Mouse (Mus musculus): ENCODE results near the gene Gm867. TPM values are rescaled to one million over a fixed set of nuclear protein-coding genes. Genes with fewer than 3 reads are reported as not detected.

The Gm867 gene
- 1.0 and 1.4 TPM in 2 replicates for polyA plus RNA-seq (2012; rRNA removed)

DNA sequence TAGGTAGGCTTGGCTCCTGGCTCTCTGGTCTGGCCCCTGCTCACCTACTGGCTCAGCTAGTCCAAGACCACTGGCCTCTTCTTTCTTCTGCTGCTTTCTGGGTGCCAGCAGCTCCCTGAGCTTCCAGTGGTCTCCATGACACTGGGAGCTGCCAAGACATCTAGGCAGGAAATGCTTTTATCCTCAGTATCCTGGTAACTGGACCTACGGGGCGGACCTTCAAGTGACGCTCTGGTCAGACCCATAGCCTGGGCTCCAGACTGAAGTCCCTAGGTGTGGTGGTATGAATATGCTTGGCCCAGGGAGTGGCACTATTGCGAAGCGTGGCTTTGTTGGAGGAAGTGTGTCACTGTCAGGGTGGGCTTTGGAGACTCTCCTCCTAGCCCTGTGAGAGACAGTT lies at the start of gene Gm867:
Gene Gm867, minus strand, starts transcription at position 153 of the 400 bp plus-strand sequence.
- DNase-seq (ENCODE audit: low read depth), result no peak

DNA sequence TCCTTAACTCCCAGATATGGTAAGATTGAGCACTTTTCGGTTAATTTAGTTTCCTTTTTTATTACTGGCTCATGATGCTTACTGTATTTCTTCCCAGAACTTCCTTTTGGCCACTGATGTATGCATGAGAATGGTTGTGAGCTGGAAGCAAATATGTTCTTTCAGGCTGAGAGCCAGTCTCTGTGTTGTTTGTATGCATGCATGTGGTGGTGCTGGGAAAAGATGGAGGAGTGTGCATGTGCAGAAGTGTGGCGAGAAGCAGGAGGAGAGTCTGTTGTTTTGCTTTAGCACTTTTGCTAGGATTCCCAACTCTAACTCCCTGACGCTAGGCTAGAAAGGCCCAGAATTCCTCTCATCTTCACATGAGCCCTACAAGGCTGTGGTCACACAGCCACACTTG lies 39.0 kb upstream of the Gm867 start:
- no peak for DNase-seq (ENCODE audit: low read depth)

DNA sequence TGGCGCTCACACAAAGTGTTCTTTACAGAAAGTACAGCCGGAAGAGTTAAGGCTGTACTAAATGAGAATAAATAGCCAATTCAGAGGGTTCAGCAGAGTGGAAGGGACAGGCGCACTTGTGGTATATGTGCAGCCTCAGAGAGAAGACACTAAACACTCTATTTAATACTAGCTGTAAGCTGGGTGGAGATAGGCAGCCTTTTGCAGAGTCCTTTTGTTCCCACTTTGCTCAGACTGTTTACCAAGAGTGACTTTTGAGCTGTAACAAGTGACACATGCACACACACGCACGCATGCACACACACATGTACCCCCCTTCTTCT lies 38.3 kb upstream of the Gm867 start:
- DNase-seq (ENCODE audit: low read depth), result no peak

DNA sequence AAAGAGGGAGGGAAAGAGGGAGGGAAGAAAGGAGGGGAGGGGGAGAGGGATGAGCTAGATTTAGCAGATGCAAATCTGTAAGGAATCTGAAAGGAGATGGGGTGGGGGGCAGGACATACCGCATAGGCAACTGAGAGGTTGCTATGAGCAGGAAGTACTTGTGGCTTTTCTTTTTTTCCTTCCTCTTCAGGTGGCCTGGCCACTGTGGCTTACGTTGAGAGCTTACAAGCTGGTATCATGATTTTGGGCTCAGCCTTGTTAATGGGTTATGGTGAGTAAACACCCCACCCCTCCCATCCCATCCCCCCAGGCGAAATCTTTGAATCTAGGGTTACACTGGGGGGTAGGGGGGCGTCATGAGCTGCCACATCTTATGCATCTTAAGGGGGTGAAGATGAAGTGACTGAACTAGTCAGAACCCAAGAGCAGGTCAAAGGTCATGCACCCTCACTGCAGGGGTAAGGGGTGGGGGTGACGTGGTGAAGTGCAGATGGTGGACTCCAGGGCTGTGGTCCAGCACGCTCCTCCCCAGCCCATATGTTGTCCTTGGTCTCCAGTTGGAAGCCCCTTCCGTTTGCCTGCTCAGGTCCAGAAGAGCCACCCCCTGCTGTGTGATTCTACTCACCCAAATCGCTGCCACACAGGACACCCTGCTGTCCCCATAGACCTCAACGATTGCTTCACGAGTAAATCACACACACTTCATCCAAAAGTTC lies 37.8 kb upstream of the Gm867 start:
- no peak for DNase-seq (ENCODE audit: low read depth)

DNA sequence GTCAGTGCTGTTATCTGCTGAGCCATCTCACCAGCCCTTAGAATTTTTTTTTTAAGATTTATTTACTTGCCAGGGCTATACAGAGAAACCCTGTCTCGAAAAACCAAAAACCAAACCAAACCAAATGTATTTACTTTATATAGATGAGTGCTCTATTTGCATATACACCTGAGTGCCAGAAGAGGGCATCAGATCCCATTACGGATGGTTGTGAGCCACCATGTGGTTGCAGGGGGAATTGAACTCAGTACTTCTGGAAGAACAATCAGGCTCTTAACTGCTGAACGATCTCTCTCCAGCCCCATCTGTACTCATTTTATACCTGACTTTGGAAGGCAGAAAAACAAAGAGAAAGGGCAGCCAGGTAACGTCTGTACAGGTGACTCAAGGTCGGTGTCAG lies 34.7 kb upstream of the Gm867 start:
- no peak for DNase-seq (ENCODE audit: low read depth)

DNA sequence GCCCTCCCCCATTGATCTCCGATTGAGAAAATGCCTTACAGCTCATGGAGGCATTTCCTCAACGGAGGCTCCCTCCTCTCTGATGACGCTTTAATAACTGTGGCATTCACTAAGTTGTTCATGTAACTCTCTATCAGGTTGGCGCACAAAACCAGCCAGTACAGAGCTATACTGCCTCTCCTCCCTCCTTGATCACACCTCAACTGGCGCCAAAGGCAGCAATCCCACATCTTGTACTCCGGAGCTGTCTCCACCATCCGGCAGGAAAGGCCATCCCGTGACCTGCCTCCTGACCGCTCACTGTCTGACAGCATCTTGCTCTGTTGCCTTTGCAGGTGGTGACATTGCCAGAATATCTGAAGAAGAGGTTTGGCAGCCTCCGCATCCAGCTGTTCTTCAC lies 33.4 kb upstream of the Gm867 start:
- DNase-seq (ENCODE audit: low read depth), result no peak

DNA sequence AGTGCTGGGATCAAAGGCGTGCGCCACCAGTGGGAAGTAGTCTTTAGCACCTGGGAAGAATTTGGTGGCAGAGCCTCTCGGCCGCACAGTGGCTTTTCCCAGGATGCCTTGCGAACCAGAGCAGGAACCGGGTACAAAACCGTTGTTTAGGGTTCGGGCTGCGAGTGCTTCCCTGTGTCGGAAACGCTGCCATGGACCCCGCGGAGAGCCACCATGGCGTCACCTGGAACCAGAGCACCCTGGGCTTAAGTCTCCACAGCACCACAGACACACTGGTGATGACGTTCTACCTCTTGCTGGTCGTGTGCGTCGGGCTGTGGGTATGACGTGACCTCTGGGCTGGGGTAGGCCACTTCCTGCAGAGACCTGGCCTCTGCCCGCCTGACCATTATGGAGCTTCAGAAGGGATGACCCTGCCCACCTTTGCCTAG lies 13.9 kb upstream of the Gm867 start, which contains the start of gene Gm5134:
Gene Gm5134, plus strand, starts transcription at position 134 of the 431 bp plus-strand sequence.
- DNase-seq (ENCODE audit: low read depth), result no peak

DNA sequence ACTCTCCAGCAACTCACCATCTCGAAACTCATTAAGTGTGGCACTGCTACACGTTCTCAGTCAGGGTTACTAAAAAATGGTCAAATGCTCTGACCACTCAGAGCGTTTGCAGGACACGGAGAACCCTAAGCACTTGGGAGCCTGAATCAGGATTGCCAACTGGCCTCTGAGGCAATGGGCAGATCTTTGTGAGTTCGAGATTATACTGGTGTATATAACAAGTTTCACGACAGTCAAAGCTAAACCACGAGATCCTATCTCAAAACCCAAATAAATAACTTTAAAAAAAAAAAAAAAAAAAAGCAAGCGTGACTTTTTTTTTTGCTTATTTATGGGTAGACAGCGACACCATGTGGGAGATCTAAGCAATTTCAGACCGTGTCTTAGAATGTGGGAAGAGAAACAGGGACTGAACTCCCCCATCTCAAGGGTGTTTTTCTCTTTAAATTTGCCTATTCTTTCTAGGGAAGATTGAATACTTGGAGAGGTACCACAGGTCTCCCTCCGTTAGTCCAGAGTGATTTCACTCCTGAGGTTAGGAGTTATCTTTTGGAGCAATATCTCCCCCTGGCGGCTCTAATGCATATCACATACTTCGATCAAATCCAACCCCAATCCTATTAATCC lies 11.1 kb upstream of the Gm867 start:
- DNase-seq (ENCODE audit: low read depth), result no peak

DNA sequence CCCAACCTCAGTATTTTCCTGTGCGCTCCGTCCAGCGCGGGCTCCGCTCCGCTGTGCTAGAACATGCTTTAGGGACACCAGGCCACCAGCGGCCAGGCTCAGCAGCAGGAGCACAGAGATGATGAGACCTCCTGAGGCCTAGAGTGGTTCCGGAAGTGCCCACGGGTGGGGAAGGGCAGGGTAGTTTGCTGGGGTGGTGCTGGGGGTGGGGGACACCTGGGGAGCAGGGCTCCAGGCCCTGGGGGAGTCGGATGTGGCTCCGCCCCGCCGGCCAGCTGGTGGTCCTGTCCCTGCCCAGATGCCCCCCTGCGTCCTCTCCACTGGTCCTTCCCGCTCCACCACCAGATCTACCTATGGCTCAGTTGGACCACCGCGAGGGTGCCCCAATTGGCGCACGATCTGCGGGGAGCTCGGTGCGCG lies 10.3 kb upstream of the Gm867 start:
- no peak for DNase-seq (ENCODE audit: low read depth)

DNA sequence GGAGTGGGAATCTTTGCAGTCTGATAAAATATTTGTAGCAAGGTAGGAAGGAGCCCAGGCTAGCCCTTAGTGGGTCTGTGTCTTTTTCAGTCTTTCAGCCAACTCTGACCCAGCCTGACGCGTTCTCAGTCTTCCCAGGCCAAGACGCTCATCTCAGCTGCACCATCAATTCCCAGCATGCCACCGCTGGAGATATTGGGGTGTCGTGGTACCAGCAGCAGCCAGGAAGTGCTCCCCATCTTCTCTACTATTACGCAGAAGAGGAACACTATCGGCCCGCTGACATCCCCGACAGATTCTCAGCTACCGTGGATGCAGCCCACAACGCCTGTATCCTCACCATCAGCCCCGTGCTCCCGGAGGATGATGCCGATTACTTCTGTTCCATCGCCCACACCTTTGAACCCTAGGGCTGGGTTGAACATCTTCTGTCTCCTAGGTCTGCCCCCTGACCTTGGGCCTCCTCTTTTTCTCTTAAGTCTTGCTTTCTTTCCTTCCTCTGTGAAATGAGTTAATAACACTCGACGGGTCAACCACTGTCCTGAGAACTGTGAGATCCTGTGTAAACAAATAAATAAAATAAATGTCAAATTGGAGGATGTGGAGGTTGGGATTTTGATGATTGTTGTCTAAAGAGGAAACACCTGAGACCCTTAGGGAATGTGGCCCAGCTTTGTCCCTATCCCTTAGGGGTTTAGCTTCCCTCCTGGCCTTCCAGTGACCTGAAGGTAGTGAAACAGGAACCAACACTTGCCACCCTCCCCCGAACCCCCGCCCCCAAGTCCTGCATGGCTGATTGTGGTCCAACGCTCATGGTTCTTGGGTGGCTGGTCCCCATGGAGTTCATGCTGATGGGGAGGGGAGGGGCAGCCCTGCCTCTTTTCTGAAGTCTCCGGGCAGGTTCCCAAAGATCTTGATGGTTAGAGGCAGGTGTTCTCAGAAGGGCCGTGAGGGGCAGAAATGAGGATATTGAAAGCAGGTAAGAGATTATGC lies 8.9 kb upstream of the Gm867 start:
- no peak for DNase-seq (ENCODE audit: low read depth)

DNA sequence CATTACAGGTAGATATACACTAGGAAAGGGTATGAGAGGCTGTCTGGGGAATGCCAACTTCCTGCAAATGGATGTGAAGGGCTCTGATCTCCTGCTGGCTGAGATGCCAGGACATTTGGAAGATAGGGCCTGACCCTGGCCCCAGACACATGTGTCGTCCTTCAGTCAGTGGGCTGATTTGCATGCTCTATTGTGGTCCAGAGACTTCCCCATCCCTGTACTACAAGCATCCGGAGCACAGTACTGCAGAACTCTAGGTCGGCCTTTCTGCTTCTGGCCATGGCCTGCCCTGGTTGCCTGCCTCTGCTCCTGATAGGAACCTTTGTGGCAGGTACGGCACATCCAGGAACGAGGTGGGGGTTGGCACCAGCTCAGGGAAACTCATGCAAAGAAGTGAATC lies 7.6 kb upstream of the Gm867 start:
- no peak for DNase-seq (ENCODE audit: low read depth)

DNA sequence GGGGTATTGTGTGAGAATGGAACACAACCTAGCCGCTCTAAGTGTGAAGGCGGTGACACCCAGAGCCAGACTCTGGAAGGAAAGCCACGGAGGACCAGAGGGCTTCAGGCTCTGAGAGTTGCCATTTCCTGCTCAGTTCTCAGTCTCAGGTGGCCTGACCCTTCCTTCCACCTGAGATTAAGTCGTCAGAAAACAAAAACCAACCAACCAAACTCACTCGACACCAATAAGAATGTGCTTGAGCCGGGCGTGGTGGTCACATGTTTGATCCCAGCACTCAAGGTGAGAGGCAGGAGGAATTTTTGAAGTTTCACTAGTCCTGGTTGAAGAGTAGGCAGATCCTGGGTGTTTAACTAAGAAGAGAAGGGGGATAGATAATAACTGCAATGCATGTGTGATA lies 5.4 kb upstream of the Gm867 start:
- DNase-seq (ENCODE audit: low read depth), result no peak

DNA sequence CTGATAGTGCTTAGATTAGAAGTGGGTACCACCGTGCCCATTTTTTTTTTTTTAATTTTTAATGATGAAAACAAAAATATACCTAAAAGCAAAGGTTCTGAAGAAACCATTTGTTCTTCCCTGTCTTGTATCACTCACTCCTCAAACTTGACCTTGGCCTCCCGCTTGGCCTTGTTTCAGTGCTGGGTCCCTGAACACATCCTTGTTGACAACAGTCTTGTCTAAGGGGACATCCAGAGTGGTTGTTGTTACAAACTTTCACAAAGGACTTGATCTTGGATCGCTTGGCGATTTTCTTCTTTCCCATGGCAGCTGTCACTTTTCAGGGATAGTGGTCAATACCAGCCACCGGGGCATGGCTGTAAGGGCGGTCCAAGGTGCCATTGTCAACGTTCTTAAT lies 4.7 kb upstream of the Gm867 start:
- DNase-seq (ENCODE audit: low read depth), result no peak

DNA sequence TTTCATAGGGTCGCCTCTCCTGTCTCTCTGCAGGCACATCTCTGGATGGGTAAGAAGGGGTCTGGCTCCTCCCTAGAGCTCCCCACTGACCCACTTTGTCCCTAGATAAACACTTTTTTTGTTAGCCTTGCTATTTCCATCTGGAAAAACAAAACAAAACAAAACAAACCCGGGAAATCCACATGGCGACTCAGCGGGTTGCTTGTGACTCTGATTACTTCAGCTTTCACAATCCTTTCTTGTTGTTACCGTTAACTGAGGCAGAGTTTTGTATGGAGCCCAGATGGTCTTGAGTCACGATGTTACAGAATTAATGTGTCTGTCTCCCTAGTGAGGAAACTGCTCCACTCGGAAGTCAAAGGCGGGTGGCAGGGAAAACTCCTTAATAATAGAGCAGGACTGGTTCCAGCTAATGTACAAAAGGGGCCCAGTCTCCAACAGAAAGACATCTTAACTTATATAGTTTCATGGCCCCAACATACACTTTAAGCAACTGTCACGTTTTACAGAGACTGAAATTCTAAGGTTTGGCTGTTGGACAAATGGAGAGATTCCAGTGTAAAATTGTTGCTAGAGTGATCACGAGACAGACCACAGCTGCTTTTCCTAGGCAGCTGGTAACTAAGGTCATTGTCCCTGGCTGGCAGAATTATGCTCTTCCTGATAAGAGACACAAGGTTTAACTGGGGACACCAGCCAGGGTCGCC lies 3.7 kb upstream of the Gm867 start:
- DNase-seq (ENCODE audit: low read depth), result no peak

DNA sequence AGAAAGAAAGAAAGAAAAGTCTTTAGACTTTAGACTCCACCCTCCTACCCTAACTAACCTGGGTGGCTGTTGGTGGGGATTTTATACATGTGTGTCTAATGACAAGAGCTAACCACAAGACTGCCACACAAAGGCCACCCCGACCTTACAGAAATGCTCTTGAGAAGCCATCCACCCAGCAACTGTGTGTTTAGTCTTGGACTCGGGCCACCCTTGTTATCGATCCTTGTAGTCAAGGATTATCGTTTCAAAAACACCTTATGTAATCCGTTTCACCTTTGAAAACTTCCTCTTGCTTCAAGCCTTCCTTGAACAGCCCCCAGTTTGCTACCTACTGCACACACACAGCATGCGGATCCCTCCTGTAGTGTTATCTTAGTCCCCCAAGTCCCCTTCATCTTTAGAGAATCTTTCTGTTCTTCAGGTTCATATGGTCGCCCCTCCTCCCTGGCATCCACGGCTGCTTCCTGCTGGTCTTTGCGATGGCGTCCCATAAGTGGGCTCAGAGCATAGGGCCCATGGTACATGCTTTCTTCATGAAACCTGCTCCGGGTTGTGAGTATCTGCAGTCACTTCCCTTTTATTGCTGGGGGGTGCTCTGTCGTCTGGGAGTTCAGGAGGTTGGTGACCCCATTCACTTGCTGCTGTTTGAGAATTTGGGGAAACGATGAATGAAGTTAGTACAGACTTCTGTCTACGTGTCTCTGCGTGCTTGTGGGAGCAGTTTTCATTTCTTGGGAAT lies 2.4 kb upstream of the Gm867 start, which contains the start of gene Vpreb3:
Gene Vpreb3, plus strand, starts transcription at position 322 of the 742 bp plus-strand sequence.
- no peak for DNase-seq (ENCODE audit: low read depth)

DNA sequence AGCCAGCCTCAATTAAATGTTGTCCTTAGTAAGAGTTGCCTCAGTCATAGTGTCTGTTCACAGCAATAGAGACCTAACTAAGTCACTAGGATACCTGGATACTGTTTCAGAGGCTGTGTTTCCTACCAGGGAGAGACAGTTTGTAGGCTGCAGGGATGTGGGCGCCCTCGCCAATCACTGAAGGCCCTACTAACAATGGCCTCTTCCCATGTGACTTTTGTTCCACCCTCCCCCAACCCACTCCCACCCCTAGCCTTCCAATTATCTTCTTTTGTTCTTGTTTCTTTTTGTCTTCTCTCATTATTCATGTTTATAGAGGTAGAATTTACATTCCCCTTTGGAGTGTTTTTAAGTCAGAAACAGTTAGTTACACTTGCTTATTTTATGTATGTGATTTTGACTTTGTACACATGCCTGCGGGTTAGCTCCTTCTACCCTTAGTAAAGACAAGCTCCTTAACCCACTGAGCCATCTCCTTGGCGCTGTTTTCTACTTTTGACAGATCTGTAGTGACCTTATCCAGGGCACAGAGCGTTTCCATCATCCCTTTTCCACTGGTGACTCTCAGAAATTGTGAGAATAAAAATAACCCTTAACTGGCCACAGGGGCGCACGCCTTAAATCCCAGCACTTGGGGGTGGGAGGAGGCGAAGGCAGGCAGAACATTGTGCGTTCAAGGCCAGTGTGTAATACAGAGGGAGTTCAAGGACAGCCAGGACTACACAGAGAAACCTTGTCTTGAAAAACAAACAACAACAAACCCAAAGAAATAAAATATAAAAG lies 761 bp upstream of the Gm867 start:
- no peak for DNase-seq (ENCODE audit: low read depth)

DNA sequence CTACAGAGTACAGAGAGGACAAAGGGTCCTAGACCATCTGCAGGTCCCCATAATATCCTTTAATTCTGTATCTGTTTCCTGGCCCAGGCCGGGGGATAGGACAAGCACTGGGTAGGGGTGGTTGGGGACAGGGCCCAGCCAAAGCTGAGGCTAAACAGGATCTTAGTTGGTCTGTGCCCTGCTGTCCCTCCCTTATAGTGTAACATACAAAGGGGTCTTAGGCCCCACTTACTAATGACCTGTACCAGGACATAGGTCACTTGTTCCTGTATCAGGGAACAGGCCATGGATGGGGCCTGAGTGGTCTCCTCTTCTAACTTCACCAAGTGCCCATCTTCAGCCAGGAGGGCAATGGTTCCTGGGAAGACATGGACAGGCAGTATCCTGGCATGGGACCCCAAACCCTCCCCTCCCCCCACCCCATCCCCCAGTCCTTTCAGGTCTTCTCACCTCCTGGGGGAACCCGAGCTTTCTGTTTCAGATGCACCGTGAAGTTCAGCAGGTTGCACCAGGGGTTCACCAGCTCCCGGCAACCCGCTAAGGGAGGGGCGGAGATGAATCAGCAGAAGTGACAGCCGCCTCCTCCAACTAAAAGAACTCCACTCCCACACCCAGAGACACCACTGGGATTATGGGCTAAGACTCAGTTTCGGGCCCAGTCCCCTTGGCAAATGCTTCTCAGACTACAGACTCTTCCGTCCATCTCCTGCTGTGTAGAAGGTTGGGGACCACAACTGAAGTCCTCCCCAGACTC lies 814 bp downstream of the Gm867 start:
- DNase-seq (ENCODE audit: low read depth), result no peak

DNA sequence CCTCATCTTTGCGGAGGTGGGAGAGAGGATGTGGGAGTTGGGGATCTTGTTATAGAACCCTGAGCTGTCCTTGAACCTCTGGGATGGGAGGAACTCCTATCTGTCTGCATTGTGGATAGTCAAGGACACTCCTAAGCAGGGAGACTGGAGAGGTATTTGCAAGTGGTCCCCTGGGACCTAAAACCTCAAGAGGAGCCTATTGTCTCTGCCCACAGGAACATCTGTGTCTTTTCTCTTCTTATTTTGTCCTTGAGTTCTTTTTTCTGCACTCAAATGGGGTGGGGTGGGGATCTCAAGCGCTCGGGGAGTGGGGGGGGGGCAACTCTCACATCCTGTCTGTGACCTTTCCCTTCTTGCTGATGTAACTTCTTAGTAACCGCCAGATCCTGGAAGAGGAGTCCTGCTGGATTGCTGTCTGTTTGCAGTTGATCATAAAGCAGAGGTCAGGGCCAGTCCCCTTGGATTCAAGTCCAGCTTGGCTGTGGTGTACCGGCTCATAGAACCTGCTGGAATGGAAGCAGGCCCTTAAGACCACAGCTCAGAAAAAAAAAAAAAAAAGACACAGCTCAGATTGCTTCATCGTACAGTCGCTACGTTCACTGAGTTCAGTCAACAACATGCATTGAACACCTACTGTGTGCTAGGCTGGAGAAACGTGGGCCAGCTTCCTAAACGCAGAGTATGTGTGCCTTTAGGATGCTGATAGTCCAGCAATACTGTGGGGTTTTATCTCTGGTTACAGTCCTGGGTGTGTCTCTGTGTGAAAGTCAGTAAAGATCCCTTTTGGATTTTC lies 2.4 kb downstream of the Gm867 start:
- DNase-seq (ENCODE audit: low read depth), result no peak
